Mouse (Mus musculus): Measurements from ENCODE around the gene Gnai2.

GRCm38 (mm10) chr9:107603251-107603650 is 31.9 kb downstream of the Gnai2 start:
- no peak for TF ChIP-seq CTCF (IDR thresholded peaks at IDR 0.05; ENCODE audit: borderline replicate concordance, insufficient read depth, low read depth, low read length)
- no peak for TF ChIP-seq POLR2A (IDR thresholded peaks at IDR 0.05; ENCODE audit: borderline replicate concordance, insufficient read depth, low read length)

Data from cerebellum, adult 2 months (tissue).